Mouse (Mus musculus) liver, adult 2 months (tissue): ENCODE data around the gene Rad51b.

Source experiments
- CTCF ChIP-seq: fragments of 200-500 bp; IDR thresholded peaks from 2 replicates; pipeline ENCODE4 v1.5.1; 2011; ENCODE audit warnings: low read depth, low read length, control low read depth
- POLR2A ChIP-seq: fragments of 200-500 bp; IDR thresholded peaks from 2 replicates; pipeline ENCODE4 v1.6.1; 2011; ENCODE audit warnings: low read length, control low read depth; ENCODE audit not compliant: insufficient read depth; ENCODE audit errors: extremely low read depth

- TF ChIP-seq CTCF = no peak
- TF ChIP-seq POLR2A = no peak
These were observed 312.4 kb downstream of the Rad51b start for GRCm38 (mm10) chr12:79609399-79610010.
